Comparison of ENCODE assay signal across 15 mouse cellular contexts in genomic region chr14:10712522-10712881, GRCm38 (mm10).
DNase-seq lines count a peak whose midpoint lies in the region; ATAC-seq lines count a peak whose summit lies in the region.
"Had no signal": no experiment of that assay in that cellular context is flagged by ENCODE, and none has a peak within 500 bp of the region (broad histone marks: within the 10 kb centered on the region; RNA-seq: fewer than 3 reads in every experiment).

No protein-coding gene starts in this region.

- 83% methylated on average over 7 of the region's 7 CpGs for WGBS in midbrain, embryonic 14.5 days
- 90% methylated on average over 7 of the region's 7 CpGs for WGBS in midbrain, embryonic 10.5 days

- no peaks in the 10 kb centered on the region for H3K4me1 ChIP-seq in midbrain, embryonic 14.5 days (ENCODE audit: control insufficient read depth, insufficient read depth, low read length)
- peaks cover 9% of the 10 kb centered on the region for H3K4me1 ChIP-seq in midbrain, embryonic 10.5 days
- H3K4me1 ChIP-seq: hindbrain, embryonic 10.5 days had no signal

- no peak for ATAC-seq in midbrain, embryonic 14.5 days (ENCODE audit: low FRiP score, low TSS enrichment)
- 0 out of 2 replicates have a peak, but pooled peaks have one; percentile 27 for ATAC-seq in frontal cortex, adult (ENCODE audit: low TSS enrichment)
- ATAC-seq in erythroblast, adult 5-6 weeks (replicated peaks; ENCODE audit: low FRiP score, poor library complexity, severe bottlenecking), result no peak

- no peak overlapping the region for H3K4me3 ChIP-seq in midbrain, embryonic 14.5 days (replicated peaks; ENCODE audit: low read depth, low read length)
- H3K4me3 ChIP-seq in midbrain, embryonic 10.5 days, result no peak overlapping the region
- H3K4me3 ChIP-seq: erythroblast, embryonic 14.5 days; hindbrain, embryonic 10.5 days; myocyte had no signal

- no peaks in the 10 kb centered on the region for H3K27me3 ChIP-seq in midbrain, embryonic 14.5 days (ENCODE audit: control insufficient read depth, insufficient read depth, low read length)
- H3K27me3 ChIP-seq in midbrain, embryonic 10.5 days (ENCODE audit: low read depth, poor library complexity, severe bottlenecking), result no peaks in the 10 kb centered on the region

- no peaks in the 10 kb centered on the region for H3K9me3 ChIP-seq in midbrain, embryonic 14.5 days (ENCODE audit: control insufficient read depth, low read length)
- H3K9me3 ChIP-seq in midbrain, embryonic 10.5 days (replicated peaks), result no peaks in the 10 kb centered on the region
- H3K9me3 ChIP-seq: hindbrain, embryonic 10.5 days had no signal

- no peak overlapping the region for H3K4me2 ChIP-seq in midbrain, embryonic 14.5 days (ENCODE audit: low read length)

- no peak overlapping the region for H3K27ac ChIP-seq in midbrain, embryonic 14.5 days (replicated peaks; ENCODE audit: low read depth, low read length)
- H3K27ac ChIP-seq in midbrain, embryonic 10.5 days (replicated peaks), result no peak overlapping the region
- H3K27ac ChIP-seq: hindbrain, embryonic 10.5 days; kidney, postnatal 0 days; stomach, postnatal 0 days had no signal

- peak; percentile 16 for DNase-seq in midbrain, embryonic 14.5 days
- DNase-seq in midbrain, embryonic 10.5 days (ENCODE audit: low spot score), result no peak
- peak; percentile 18 to 54 for DNase-seq in left cerebral cortex, postnatal 25 days (ENCODE audit: low spot score in 2 of 2)
- peak; percentile 58 for DNase-seq in right cerebral cortex, postnatal 4 days
- no peak for DNase-seq in gastrocnemius, postnatal 25 days
- DNase-seq in lung, postnatal 4 days, result no peak
- DNase-seq: heart, adult 18-20 months; liver had no signal

- H3K9ac ChIP-seq in midbrain, embryonic 14.5 days (replicated peaks; ENCODE audit: low read length), result no peak overlapping the region

- H3K36me3 ChIP-seq in midbrain, embryonic 14.5 days (ENCODE audit: control insufficient read depth, insufficient read depth, low read length), result no peaks in the 10 kb centered on the region
- H3K36me3 ChIP-seq in midbrain, embryonic 10.5 days, result no peaks in the 10 kb centered on the region
- H3K36me3 ChIP-seq: hindbrain, embryonic 10.5 days had no signal

- intact Hi-C loops in left cerebral cortex, postnatal 25 days (cut with DNase I), result no loop called here

Comparison
In these comparisons a context has a peak if more than half of its experiments do, and no peak if none do; other contexts are left out.
1. DNase-seq: peak in midbrain, embryonic 14.5 days (single experiment), left cerebral cortex, postnatal 25 days (2 of 2) and right cerebral cortex, postnatal 4 days (single experiment); none in midbrain, embryonic 10.5 days (single experiment), gastrocnemius, postnatal 25 days (single experiment) and lung, postnatal 4 days (0 of 2).